Comparison of ENCODE assay signal across 14 mouse cellular contexts in genomic region chr12:104985088-104985487, GRCm38 (mm10). TPM values are rescaled to one million over a fixed set of nuclear protein-coding genes. Genes with fewer than 3 reads are reported as not detected.
DNase-seq lines count a peak whose midpoint lies in the region; ATAC-seq and TF ChIP-seq lines count a peak whose summit lies in the region.
"Had no signal": no experiment of that assay in that cellular context is flagged by ENCODE, and none has a peak within 500 bp of the region (broad histone marks: within the 10 kb centered on the region; RNA-seq: fewer than 3 reads in every experiment).

No protein-coding gene starts in this region.

- intact Hi-C loops in gastrocnemius, postnatal 36 days (cut with DNase I), result no loop called here

- H3K4me3 ChIP-seq in liver, adult 2 months (ENCODE audit: insufficient read depth, low read depth, low read length), result no peak overlapping the region
- no peak overlapping the region for H3K4me3 ChIP-seq in liver, embryonic 12.5 days
- H3K4me3 ChIP-seq in liver, postnatal 0 days (ENCODE audit: low read depth, low read length), result no peak overlapping the region
- H3K4me3 ChIP-seq: erythroblast, embryonic 14.5 days; heart, embryonic 15.5 days had no signal

- no peaks in the 10 kb centered on the region for H3K36me3 ChIP-seq in liver, adult 2 months (ENCODE audit: control insufficient read depth, insufficient read depth, low read length)
- H3K36me3 ChIP-seq in liver, embryonic 12.5 days, result peaks cover 9% of the 10 kb centered on the region; the same call in 1 of the 2 replicates
- no peaks in the 10 kb centered on the region for H3K36me3 ChIP-seq in liver, postnatal 0 days (replicated peaks; ENCODE audit: insufficient read depth, low read length)
- H3K36me3 ChIP-seq: heart, embryonic 15.5 days had no signal

- H3K27me3 ChIP-seq in liver, adult 2 months (ENCODE audit: control insufficient read depth, insufficient read depth, low read length), result no peaks in the 10 kb centered on the region
- H3K27me3 ChIP-seq in liver, embryonic 12.5 days (replicated peaks), result no peaks in the 10 kb centered on the region
- H3K27me3 ChIP-seq in liver, postnatal 0 days (ENCODE audit: insufficient read depth, low read length), result no peaks in the 10 kb centered on the region
- H3K27me3 ChIP-seq: heart, embryonic 15.5 days had no signal

- no peak overlapping the region for H3K27ac ChIP-seq in liver, adult 2 months (replicated peaks; ENCODE audit: insufficient read depth, low read depth, low read length)
- no peak overlapping the region for H3K27ac ChIP-seq in liver, embryonic 12.5 days
- H3K27ac ChIP-seq in liver, postnatal 0 days (ENCODE audit: low read depth), result no peak overlapping the region
- H3K27ac ChIP-seq: heart, embryonic 15.5 days had no signal

- H3K9me3 ChIP-seq in liver, embryonic 12.5 days (replicated peaks), result no peaks in the 10 kb centered on the region; the same call in 1 of the 2 replicates
- no peaks in the 10 kb centered on the region for H3K9me3 ChIP-seq in liver, postnatal 0 days (ENCODE audit: low read length)
- H3K9me3 ChIP-seq: heart, embryonic 15.5 days had no signal

- H3K9ac ChIP-seq in liver, adult 2 months (ENCODE audit: low read depth, low read length), result no peak overlapping the region
- H3K9ac ChIP-seq in liver, embryonic 12.5 days, result no peak overlapping the region
- no peak overlapping the region for H3K9ac ChIP-seq in liver, postnatal 0 days (replicated peaks)
- H3K9ac ChIP-seq: heart, embryonic 15.5 days had no signal

- H3K4me2 ChIP-seq in liver, embryonic 12.5 days, result no peak overlapping the region
- no peak overlapping the region for H3K4me2 ChIP-seq in liver, postnatal 0 days (ENCODE audit: low read depth, low read length)
- H3K4me2 ChIP-seq: heart, embryonic 15.5 days had no signal

- WGBS in liver, adult 2 months, result 95% methylated on average over 5 of the region's 5 CpGs
- WGBS in liver, embryonic 12.5 days (ENCODE audit: insufficient replicate concordance), result 70% methylated on average over 5 of the region's 5 CpGs
- WGBS in liver, postnatal 0 days (ENCODE audit: insufficient replicate concordance), result 79% methylated on average over 5 of the region's 5 CpGs

- peaks cover 12% of the 10 kb centered on the region; the same call in 1 of the 2 replicates for H3K4me1 ChIP-seq in liver, adult 2 months (ENCODE audit: control insufficient read depth, insufficient read depth, low read length)
- H3K4me1 ChIP-seq in liver, embryonic 12.5 days, result peaks cover 17% of the 10 kb centered on the region; the same call in 1 of the 2 replicates
- no peaks in the 10 kb centered on the region for H3K4me1 ChIP-seq in liver, postnatal 0 days (ENCODE audit: insufficient read depth)

- ATAC-seq in liver, embryonic 12.5 days, result no peak
- ATAC-seq in liver, postnatal 0 days, result no peak

- peak; percentile 35 for DNase-seq in embryo, embryonic 10.5 days (ENCODE audit: low spot score)
- DNase-seq in embryo, embryonic 10 days (ENCODE audit: low spot score), result no peak
- DNase-seq in liver, adult 2 months (ENCODE audit: extremely low read depth, low read depth, low spot score), result no peak
- DNase-seq in ES-CJ7 (ENCODE audit: low read depth, low spot score), result peak; percentile 77
- peak; percentile 40 for DNase-seq in liver, postnatal 0 days
- no peak for DNase-seq in urinary bladder, adult 2 months (ENCODE audit: low spot score)
- DNase-seq in gastrocnemius, postnatal 36 days, result no peak
- DNase-seq: adrenal gland, adult 8-10 months; kidney, adult 18-20 months; midbrain, embryonic 14.5 days; thymus, postnatal 25 days had no signal

- TF ChIP-seq CTCF in liver, adult 2 months (IDR thresholded peaks at IDR 0.05; ENCODE audit: low read depth, low read length), result peak; percentile 48; the same call in 1 of the 2 replicates
- peak; percentile 55 for TF ChIP-seq CTCF in liver, postnatal 0 days (IDR thresholded peaks at IDR 0.05; ENCODE audit: low read depth)

- H3K79me2 ChIP-seq in liver, adult 2 months (ENCODE audit: control insufficient read depth, insufficient read depth, low read length), result peaks cover 15% of the 10 kb centered on the region; the same call in 1 of the 2 replicates

- TF ChIP-seq POLR2A in liver, adult 2 months (IDR thresholded peaks at IDR 0.05; ENCODE audit: extremely low read depth, insufficient read depth, low read length), result no peak

- TF ChIP-seq EP300 in liver, postnatal 0 days (IDR thresholded peaks at IDR 0.05; ENCODE audit: low read depth), result no peak

RNA-seq across cellular contexts. Expression of gene Syne3, which starts 24.5 kb away (rescaled TPM):
- total RNA-seq in liver, adult 2 months (2014; rRNA removed), result 3.8 and 4.8 TPM in 2 replicates
- polyA plus RNA-seq in liver, adult 2 months (2012; rRNA removed), result 0.81 and 1.6 TPM in 2 replicates
- 2.1 and 2.5 TPM in 2 replicates for polyA plus RNA-seq in liver, embryonic 12.5 days (2016; fragmentation: Nextera tagmentation; extraction: Ambion mirVana)
- 1.3 and 2.3 TPM in 2 replicates for polyA plus RNA-seq in liver, postnatal 0 days (2015; fragmentation: Nextera tagmentation; extraction: Ambion mirVana)
- 3.0 and 5.3 TPM in 2 replicates for polyA plus RNA-seq in urinary bladder, adult 2 months (2012; rRNA removed)
- 1 to 10 TPM; 3.1 to 3.8 TPM for total RNA-seq in gastrocnemius, postnatal 36 days (2021)

RNA-seq across cellular contexts. Expression of gene Glrx5, which starts 47.4 kb away (rescaled TPM):
- 43.0 and 45.5 TPM in 2 replicates for total RNA-seq in liver, adult 2 months (2014; rRNA removed)
- polyA plus RNA-seq in liver, adult 2 months (2012; rRNA removed), result 144 and 157 TPM in 2 replicates
- 719 and 730 TPM in 2 replicates for polyA plus RNA-seq in liver, embryonic 12.5 days (2016; fragmentation: Nextera tagmentation; extraction: Ambion mirVana)
- polyA plus RNA-seq in liver, postnatal 0 days (2015; fragmentation: Nextera tagmentation; extraction: Ambion mirVana), result 349 and 355 TPM in 2 replicates
- polyA plus RNA-seq in urinary bladder, adult 2 months (2012; rRNA removed), result 47.7 and 53.9 TPM in 2 replicates
- total RNA-seq in gastrocnemius, postnatal 36 days (2021), result 10 to 100 TPM; 57.9 to 61.2 TPM

Comparison
In these comparisons a context has a peak if more than half of its experiments do, and no peak if none do; other contexts are left out.
1. DNase-seq: peak in embryo, embryonic 10.5 days (single experiment), ES-CJ7 (single experiment) and liver, postnatal 0 days (single experiment); none in embryo, embryonic 10 days (single experiment), liver, adult 2 months (single experiment), urinary bladder, adult 2 months (single experiment) and gastrocnemius, postnatal 36 days (0 of 2).